Mouse (Mus musculus) bone marrow macrophage, adult 2 months (primary cell): ENCODE results near the gene Ctnnd2.

Experiments
- CTCF ChIP-seq: IDR thresholded peaks from 2 replicates; pipeline ENCODE4 v1.5.1; 2012; ENCODE audit warnings: low read depth, mild to moderate bottlenecking, low read length, moderate library complexity
- POLR2A ChIP-seq: IDR thresholded peaks from 2 replicates; pipeline ENCODE4 v1.6.1; 2012; ENCODE audit warnings: mild to moderate bottlenecking, low read depth, low read length, borderline replicate concordance

DNA sequence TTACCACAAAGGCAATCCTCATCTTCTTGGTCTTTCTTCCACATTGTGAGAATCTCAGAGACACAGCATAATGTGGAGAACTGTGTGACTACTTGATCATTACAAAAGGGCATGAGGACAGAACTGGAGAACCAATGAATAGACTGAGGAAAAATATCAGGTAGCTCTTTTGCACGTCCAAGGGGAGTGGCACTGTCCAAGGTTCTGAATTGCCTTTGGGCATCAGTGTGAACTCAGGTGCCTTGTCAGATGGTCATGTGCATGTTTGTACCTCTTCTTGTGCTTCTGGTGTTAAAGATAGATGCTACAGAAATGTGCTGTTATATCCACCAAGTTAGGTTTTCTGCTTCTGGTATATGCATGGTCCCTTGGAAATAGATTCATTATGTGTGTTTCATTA, 233.9 kb downstream of the Ctnnd2 start:
- no peak for TF ChIP-seq CTCF
- TF ChIP-seq POLR2A: no peak
